Mouse (Mus musculus): ENCODE measurements around the gene Nkiras1. TPM values are rescaled to one million over a fixed set of nuclear protein-coding genes. Genes with fewer than 3 reads are reported as not detected.
A peak's percentile ranks its signal among the peaks of the same experiment; 100 is the strongest.
"Not testable (repeated sequence)": the region's sequence is repeated elsewhere in the genome, so short reads cannot be mapped to it uniquely, and the experiment has no call there.

Gene Nkiras1
- total and polyA plus RNA-seq, 2 experiments from 2014 or later = 3.4 to 36.9 TPM

DNA sequence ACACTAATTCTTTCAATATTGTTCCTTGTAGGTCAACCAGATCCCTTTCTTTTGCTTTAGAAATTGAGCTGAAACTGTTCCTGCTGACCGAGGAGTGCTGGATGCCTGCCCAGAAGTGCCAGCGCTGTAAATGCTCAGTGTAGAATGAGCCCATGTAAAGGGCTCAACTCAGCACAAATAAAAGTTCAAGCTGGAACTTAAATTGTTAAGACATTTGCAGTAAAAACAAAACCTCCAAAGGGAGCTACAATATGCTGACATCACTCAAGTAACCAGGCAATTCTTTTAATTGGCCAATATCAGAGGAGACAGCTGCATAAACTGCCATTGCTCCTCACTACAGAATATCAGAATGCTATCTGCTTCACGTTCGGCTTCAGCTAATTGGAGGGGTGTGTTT is 7.5 kb upstream of the Nkiras1 start:
- DNase-seq (ENCODE audit: low spot score) = peak; percentile 16
- Histone ChIP-seq H3K9me3 (replicated peaks; ENCODE audit: control insufficient read depth, low read length) (no peaks in the 10 kb centered on the region), H3K9ac (replicated peaks; ENCODE audit: low read depth, low read length) (no peak overlapping the region), H3K27me3 (ENCODE audit: control insufficient read depth, insufficient read depth, low read length) (no peaks in the 10 kb centered on the region), H3K4me2 (ENCODE audit: low read depth, low read length) (no peak overlapping the region), H3K27ac (ENCODE audit: low read depth) (no peak overlapping the region), H3K4me1 (ENCODE audit: control insufficient read depth, insufficient read depth) (0 out of 2 replicates have a peak, but pooled peaks cover 4% of the 10 kb centered on the region), H3K4me3 (ENCODE audit: low read depth, low read length) (no peak overlapping the region), H3K36me3 (replicated peaks; ENCODE audit: control insufficient read depth, insufficient read depth, low read length) (peaks cover 12% of the 10 kb centered on the region)
- ATAC-seq (ENCODE audit: insufficient read depth, low read depth) = no peak
- WGBS = 16% methylated on average over 4 of the region's 4 CpGs
- TF ChIP-seq EP300 (IDR thresholded peaks at IDR 0.05; ENCODE audit: low read depth) = no peak
- TF ChIP-seq CTCF (IDR thresholded peaks at IDR 0.05; ENCODE audit: low read depth) = no peak

- peaks cover 11% of the 10 kb centered on the region; the same call in 1 of the 2 replicates for H3K4me1 ChIP-seq (ENCODE audit: control insufficient read depth, insufficient read depth)
- peak overlapping the region; percentile 78 for H3K9ac ChIP-seq (replicated peaks; ENCODE audit: low read depth, low read length)
- DNase-seq (ENCODE audit: low spot score); ATAC-seq (ENCODE audit: insufficient read depth, low read depth); H3K27me3 ChIP-seq (ENCODE audit: control insufficient read depth, insufficient read depth, low read length); H3K9me3 ChIP-seq (replicated peaks; ENCODE audit: control insufficient read depth, low read length): not testable (repeated sequence)
- peak overlapping the region; percentile 77 for H3K27ac ChIP-seq (ENCODE audit: low read depth)
- peak overlapping the region; percentile 76 for H3K4me3 ChIP-seq (ENCODE audit: low read depth, low read length)
- H3K36me3 ChIP-seq (replicated peaks; ENCODE audit: control insufficient read depth, insufficient read depth, low read length) = peaks cover 17% of the 10 kb centered on the region
- H3K4me2 ChIP-seq (ENCODE audit: low read depth, low read length) = peak overlapping the region; percentile 75
- 1% methylated on average over 22 of the region's 24 CpGs for WGBS
Measured at GRCm38 (mm10) chr14:18269947-18270528, 898 bp upstream of the Nkiras1 start.

DNA sequence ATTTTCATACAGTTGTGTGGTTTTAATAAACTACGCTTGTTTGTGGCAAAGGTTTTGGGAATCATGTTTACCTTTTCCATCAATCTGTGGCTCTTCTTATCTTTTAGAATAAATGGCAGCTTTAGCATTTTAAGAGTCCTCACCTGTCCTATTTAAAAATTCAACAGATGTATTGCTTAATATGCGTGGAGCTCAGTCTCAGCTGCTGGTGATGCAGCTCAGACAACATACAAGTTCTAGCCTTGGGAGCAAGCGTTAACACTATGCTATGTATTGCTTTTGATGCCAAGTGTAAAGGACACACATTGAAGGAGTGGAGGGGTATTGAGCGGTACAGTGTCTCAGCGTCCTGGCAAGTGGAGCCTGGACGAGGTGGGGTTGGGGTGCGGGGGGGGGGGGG is 730 bp downstream of the Nkiras1 start:
- peak overlapping the region; percentile 86; the same call in 1 of the 2 replicates for H3K27ac ChIP-seq (ENCODE audit: low read depth)
- H3K36me3 ChIP-seq (replicated peaks; ENCODE audit: control insufficient read depth, insufficient read depth, low read length) = peaks cover 15% of the 10 kb centered on the region
- H3K4me1 ChIP-seq (ENCODE audit: control insufficient read depth, insufficient read depth) = peaks cover 11% of the 10 kb centered on the region; the same call in 1 of the 2 replicates
- DNase-seq (ENCODE audit: low spot score) (no peak), ATAC-seq (ENCODE audit: insufficient read depth, low read depth) (no peak)
- H3K9ac ChIP-seq (replicated peaks; ENCODE audit: low read depth, low read length) = peak overlapping the region; percentile 72; the same call in 1 of the 2 replicates
- peak overlapping the region; percentile 81 for H3K4me2 ChIP-seq (ENCODE audit: low read depth, low read length)
- TF ChIP-seq CTCF (IDR thresholded peaks at IDR 0.05; ENCODE audit: low read depth) = no peak
- no peak for TF ChIP-seq EP300 (IDR thresholded peaks at IDR 0.05; ENCODE audit: low read depth)
- no peaks in the 10 kb centered on the region for H3K9me3 ChIP-seq (replicated peaks; ENCODE audit: control insufficient read depth, low read length)
- H3K4me3 ChIP-seq (ENCODE audit: low read depth, low read length) = peak overlapping the region; percentile 76
- no peaks in the 10 kb centered on the region for H3K27me3 ChIP-seq (ENCODE audit: control insufficient read depth, insufficient read depth, low read length)
- 4% methylated on average over 7 of the region's 7 CpGs for WGBS

GRCm38 (mm10) chr14:18274526-18274925 is 3.6 kb downstream of the Nkiras1 start:
- DNase-seq (ENCODE audit: low spot score) = no peak
- TF ChIP-seq CTCF (IDR thresholded peaks at IDR 0.05; ENCODE audit: low read depth) = no peak
- no peak for ATAC-seq (ENCODE audit: insufficient read depth, low read depth)
- WGBS = 84% methylated on average over 1 of the region's 1 CpGs
- no peak overlapping the region for H3K27ac ChIP-seq (ENCODE audit: low read depth)
- H3K4me3 ChIP-seq (ENCODE audit: low read depth, low read length) = no peak overlapping the region
- peaks cover 7% of the 10 kb centered on the region; the same call in 1 of the 2 replicates for H3K4me1 ChIP-seq (ENCODE audit: control insufficient read depth, insufficient read depth)
- H3K9ac ChIP-seq (replicated peaks; ENCODE audit: low read depth, low read length) = no peak overlapping the region
- H3K9me3 ChIP-seq (replicated peaks; ENCODE audit: control insufficient read depth, low read length) = no peaks in the 10 kb centered on the region
- peaks cover 24% of the 10 kb centered on the region for H3K36me3 ChIP-seq (replicated peaks; ENCODE audit: control insufficient read depth, insufficient read depth, low read length)
- H3K4me2 ChIP-seq (ENCODE audit: low read depth, low read length) = no peak overlapping the region
- H3K27me3 ChIP-seq (ENCODE audit: control insufficient read depth, insufficient read depth, low read length) = no peaks in the 10 kb centered on the region

DNA sequence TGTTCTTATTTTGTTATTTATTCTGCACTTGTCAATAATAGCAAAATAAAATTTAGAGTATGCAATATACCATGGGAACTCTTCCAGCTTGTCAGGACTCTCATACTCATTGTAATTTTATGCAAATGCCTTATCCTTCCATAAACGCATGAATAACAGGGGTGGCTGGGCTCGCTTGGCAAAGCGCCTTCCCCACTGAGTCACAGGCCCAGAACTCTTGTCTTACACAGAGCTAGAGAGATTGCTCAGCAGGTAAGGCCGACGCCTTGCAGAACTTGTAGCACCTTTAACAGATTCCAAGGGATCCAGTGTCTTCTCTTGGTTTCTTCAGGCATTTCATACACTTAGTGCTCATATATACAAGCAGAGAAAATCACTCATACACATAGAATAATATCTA is 9.4 kb downstream of the Nkiras1 start:
- H3K9me3 ChIP-seq (replicated peaks; ENCODE audit: control insufficient read depth, low read length) = no peaks in the 10 kb centered on the region
- H3K4me1 ChIP-seq (ENCODE audit: control insufficient read depth, insufficient read depth) = no peaks in the 10 kb centered on the region
- H3K4me3 ChIP-seq (ENCODE audit: low read depth, low read length) = no peak overlapping the region
- DNase-seq (ENCODE audit: low spot score) (no peak), ATAC-seq (ENCODE audit: insufficient read depth, low read depth) (no peak)
- no peaks in the 10 kb centered on the region for H3K27me3 ChIP-seq (ENCODE audit: control insufficient read depth, insufficient read depth, low read length)
- H3K9ac ChIP-seq (replicated peaks; ENCODE audit: low read depth, low read length) = no peak overlapping the region
- no peak overlapping the region for H3K27ac ChIP-seq (ENCODE audit: low read depth)
- peaks cover 37% of the 10 kb centered on the region for H3K36me3 ChIP-seq (replicated peaks; ENCODE audit: control insufficient read depth, insufficient read depth, low read length)
- TF ChIP-seq EP300 (IDR thresholded peaks at IDR 0.05; ENCODE audit: low read depth) = no peak
- no peak for TF ChIP-seq CTCF (IDR thresholded peaks at IDR 0.05; ENCODE audit: low read depth)
- H3K4me2 ChIP-seq (ENCODE audit: low read depth, low read length) = no peak overlapping the region
- 85% methylated on average over 5 of the region's 5 CpGs for WGBS

DNA sequence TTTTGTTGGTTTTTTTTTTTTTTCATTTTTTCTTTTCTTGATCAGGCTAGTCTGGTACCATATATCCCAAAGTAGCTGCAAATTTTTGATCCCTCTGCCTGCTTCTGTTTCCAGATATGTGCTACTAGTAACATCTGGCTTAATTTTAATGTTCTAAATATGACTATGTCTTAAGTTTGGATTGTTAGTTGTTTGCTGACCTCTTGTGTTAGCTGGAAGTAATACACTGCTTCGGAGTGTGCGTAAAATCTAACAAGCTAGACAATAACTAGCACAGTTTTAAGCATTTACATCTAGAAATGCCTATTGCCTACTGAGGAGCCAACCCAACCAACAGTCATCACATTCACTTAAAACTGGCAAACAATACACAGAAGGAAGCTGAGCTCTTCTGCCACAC is 13.6 kb downstream of the Nkiras1 start:
- Histone ChIP-seq H3K4me1 (ENCODE audit: control insufficient read depth, insufficient read depth) (peaks cover 15% of the 10 kb centered on the region), H3K36me3 (replicated peaks; ENCODE audit: control insufficient read depth, insufficient read depth, low read length) (peaks cover 13% of the 10 kb centered on the region), H3K4me3 (ENCODE audit: low read depth, low read length) (no peak overlapping the region), H3K4me2 (ENCODE audit: low read depth, low read length) (no peak overlapping the region), H3K27me3 (ENCODE audit: control insufficient read depth, insufficient read depth, low read length) (no peaks in the 10 kb centered on the region), H3K27ac (ENCODE audit: low read depth) (no peak overlapping the region), H3K9ac (replicated peaks; ENCODE audit: low read depth, low read length) (no peak overlapping the region), H3K9me3 (replicated peaks; ENCODE audit: control insufficient read depth, low read length) (no peaks in the 10 kb centered on the region)
- WGBS = 79% methylated on average over 2 of the region's 2 CpGs
- TF ChIP-seq CTCF (IDR thresholded peaks at IDR 0.05; ENCODE audit: low read depth) = peak; percentile 61
- no peak for TF ChIP-seq EP300 (IDR thresholded peaks at IDR 0.05; ENCODE audit: low read depth)
- DNase-seq (ENCODE audit: low spot score) = no peak
- no peak for ATAC-seq (ENCODE audit: insufficient read depth, low read depth)

Measured in heart, postnatal 0 days (tissue).